Mouse (Mus musculus) gastrocnemius, postnatal 4 days (tissue): ENCODE data around the gene Ergic3. TPM values are rescaled to one million over a fixed set of nuclear protein-coding genes. Genes with fewer than 3 reads are reported as not detected.

Source experiments
- DNase-seq, 2 experiments: peaks; one replicate each; pipeline ENCODE4 v3.0.0; 2021 to 2022; ENCODE audit warnings: low spot score in 2 of 2, mixed read lengths in 2 of 2
- total RNA-seq, 2 experiments: library from RNA; stranded (reverse); gene quantifications; 2 replicates each; pipeline ENCODE4 v1.2.3; 2021

Gene Ergic3
- total RNA-seq, 2 experiments from 2014 or later = 92.9 to 98.5 TPM

DNA sequence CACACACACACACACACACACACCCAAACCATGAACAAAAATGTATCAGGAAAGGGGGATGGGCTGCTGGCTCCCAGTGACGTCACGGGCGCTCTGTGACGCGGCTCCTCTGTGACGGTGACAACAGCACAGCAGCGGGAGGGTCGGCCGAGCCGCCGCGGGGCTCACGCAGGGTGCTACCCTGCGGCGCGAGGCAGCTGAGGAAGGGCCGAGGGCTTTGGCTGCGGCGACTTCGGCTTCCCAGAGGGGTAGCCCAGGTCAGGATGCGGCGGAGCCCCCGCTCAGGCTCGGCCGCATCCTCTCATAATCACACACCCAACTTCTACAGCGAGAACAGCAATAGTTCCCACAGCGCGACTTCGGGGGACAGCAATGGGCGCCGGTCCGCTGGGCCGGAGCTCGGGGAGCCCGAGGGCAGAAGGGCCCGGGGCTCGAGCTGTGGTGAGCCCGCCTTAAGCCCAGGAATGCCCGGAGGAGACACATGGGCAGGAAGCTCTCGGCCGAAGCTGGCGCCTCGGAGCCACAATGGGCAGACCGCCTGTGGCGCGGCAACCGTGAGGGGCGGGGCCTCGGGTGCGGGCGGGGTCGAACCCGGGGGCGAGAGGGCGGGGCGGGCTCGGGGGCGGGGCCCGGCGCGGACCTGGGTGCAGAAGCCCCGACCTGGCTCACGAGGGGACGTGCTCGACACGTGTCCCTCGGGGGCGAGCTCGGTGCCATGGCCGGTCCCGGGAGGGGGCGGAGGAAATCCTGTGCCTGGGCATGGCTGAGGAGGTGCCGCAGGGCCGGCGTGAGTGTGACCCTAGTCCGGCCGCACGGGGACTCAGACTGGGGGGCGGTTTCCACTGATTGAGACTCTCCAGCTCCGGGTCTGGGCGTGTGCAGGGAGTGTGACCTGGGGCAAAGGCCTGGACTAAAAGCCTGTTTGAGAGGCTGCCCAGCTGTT, 57.5 kb downstream of the Ergic3 start, which contains the start of gene Spag4:
Gene Spag4, plus strand, starts transcription at position 77 of the 943 bp plus-strand sequence.
- peak; percentile 69 to 77 for DNase-seq

DNA sequence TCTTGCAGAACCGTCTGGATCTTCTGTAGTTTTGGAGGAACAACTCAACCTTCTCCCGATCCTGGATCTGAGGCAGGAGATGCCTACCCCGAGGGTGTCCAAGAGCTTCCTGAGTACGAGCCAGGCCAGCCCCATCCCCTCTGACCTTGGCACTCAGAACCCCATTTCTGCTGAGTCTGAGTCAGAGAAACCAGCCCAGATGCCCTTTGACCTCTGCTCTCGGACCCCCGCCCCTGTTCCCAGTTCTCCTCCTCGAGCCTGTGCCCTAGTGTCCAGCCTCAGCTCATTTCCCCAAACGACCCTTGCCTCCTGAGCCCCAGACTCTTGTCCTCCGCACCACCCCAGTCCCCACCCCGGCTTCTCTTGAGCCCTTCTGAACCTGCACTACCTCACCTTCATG, 58.3 kb downstream of the Ergic3 start:
- no peak for DNase-seq

Other genes with a start within 250 kb of the Ergic3 start
- gene Mmp24, start 232.7 kb upstream of the Ergic3 start, total RNA-seq = under 1 TPM; 0.05 TPM
- gene BC029722, start 188.6 kb upstream of the Ergic3 start, total RNA-seq = 10 to 100 TPM; 11.4 to 13.5 TPM
- 10 to 100 TPM; 74.9 to 79.4 TPM for gene Eif6, start 181.1 kb upstream of the Ergic3 start, total RNA-seq
- gene Fam83c, start 173.2 kb upstream of the Ergic3 start, total RNA-seq = not detected
- 10 to 100 TPM; 75.1 to 80.2 TPM for gene Uqcc1, start 77.7 kb upstream of the Ergic3 start, total RNA-seq
- not detected for gene Gm15557, start 67.3 kb upstream of the Ergic3 start, total RNA-seq
- under 1 TPM; 0.10 to 0.15 TPM for gene Gdf5, start 62.7 kb upstream of the Ergic3 start, total RNA-seq
- 10 to 100 TPM; 19.0 to 22.7 TPM for gene Cep250, start 51.6 kb upstream of the Ergic3 start, total RNA-seq
- gene 6430550D23Rik, start 68 bp upstream of the Ergic3 start, total RNA-seq = under 1 TPM; 0.23 to 0.59 TPM
- not detected for gene Fer1l4, start 44.9 kb downstream of the Ergic3 start, total RNA-seq
- gene Spag4, start 57.1 kb downstream of the Ergic3 start, total RNA-seq = 1 to 10 TPM in 1 of 2 experiments, under 1 TPM in 1; 0.49 to 1.1 TPM
- gene Cpne1, start 103.9 kb downstream of the Ergic3 start, total RNA-seq = 10 to 100 TPM; 19.1 to 20.9 TPM
- gene Rbm12, start 103.9 kb downstream of the Ergic3 start, total RNA-seq = 10 to 100 TPM; 25.3 to 27.4 TPM
- gene Gm28036, start 119.0 kb downstream of the Ergic3 start, total RNA-seq = 10 to 100 TPM; 19.6 to 21.3 TPM
- gene Romo1, start 136.0 kb downstream of the Ergic3 start, total RNA-seq = 100 to 1,000 TPM; 215 to 232 TPM
- gene Nfs1, start 136.1 kb downstream of the Ergic3 start, total RNA-seq = 10 to 100 TPM; 35.2 to 35.3 TPM
- gene Rbm39, start 172.2 kb downstream of the Ergic3 start, total RNA-seq = 100 to 1,000 TPM; 246 to 293 TPM
- gene Phf20, start 188.4 kb downstream of the Ergic3 start, total RNA-seq = 10 to 100 TPM; 39.1 to 41.4 TPM